ENCODE assay signal across 30 mouse cellular contexts in genomic region chr11:107201773-107202172, GRCm38 (mm10). TPM values are rescaled to one million over a fixed set of nuclear protein-coding genes. Genes with fewer than 3 reads are reported as not detected.
DNase-seq lines count a peak whose midpoint lies in the region; ATAC-seq lines count a peak whose summit lies in the region.
"Had no signal": no experiment of that assay in that cellular context is flagged by ENCODE, and none has a peak within 500 bp of the region (broad histone marks: within the 10 kb centered on the region; RNA-seq: fewer than 3 reads in every experiment).

No protein-coding gene starts in this region.

- 36% methylated on average over 11 of the region's 11 CpGs for WGBS in heart, embryonic 13.5 days

- H3K9me3 ChIP-seq in heart, embryonic 13.5 days, result no peaks in the 10 kb centered on the region
- H3K9me3 ChIP-seq: embryonic facial prominence, embryonic 10.5 days; embryonic facial prominence, embryonic 15.5 days; forebrain, embryonic 12.5 days; limb, embryonic 10.5 days; limb, embryonic 15.5 days; midbrain, embryonic 13.5 days; stomach, embryonic 15.5 days had no signal

- peak; percentile 55 to 59 for DNase-seq in heart, adult 18-20 months
- peak; percentile 39 for DNase-seq in heart, adult 8-10 months (ENCODE audit: low spot score)
- peak; percentile 37 for DNase-seq in heart, postnatal 10 days
- DNase-seq in layer of hippocampus, adult 18-20 months (ENCODE audit: low spot score in 2 of 2), result no peak
- no peak for DNase-seq in left cerebral cortex, adult 8-10 months (ENCODE audit: low spot score in 2 of 2)
- no peak for DNase-seq in Muller cell, postnatal 12 days (ENCODE audit: inconsistent ontology term)
- DNase-seq in adrenal gland, postnatal 36 days, result no peak
- DNase-seq: adrenal gland, postnatal 14 days; cerebellum, adult 18-20 months; cerebellum, postnatal 14 days; gastrocnemius, postnatal 36 days; kidney, adult 8-10 months; kidney, postnatal 4 days; layer of hippocampus, postnatal 36 days; liver, embryonic 13.5 days; lung, adult 18-20 months; lung, postnatal 10 days; right cerebral cortex, postnatal 14 days had no signal

- peak overlapping the region; percentile 67 for H3K9ac ChIP-seq in heart, embryonic 13.5 days
- H3K9ac ChIP-seq: embryonic facial prominence, embryonic 15.5 days; forebrain, embryonic 12.5 days; limb, embryonic 15.5 days; liver, embryonic 13.5 days; midbrain, embryonic 13.5 days; stomach, embryonic 15.5 days had no signal

- H3K4me1 ChIP-seq in heart, embryonic 13.5 days, result peaks cover 16% of the 10 kb centered on the region
- H3K4me1 ChIP-seq: embryonic facial prominence, embryonic 15.5 days; forebrain, embryonic 12.5 days; midbrain, embryonic 13.5 days; stomach, embryonic 15.5 days had no signal

- no peak for ATAC-seq in heart, embryonic 13.5 days (ENCODE audit: extremely low read depth, insufficient number of reproducible peaks, low FRiP score, low TSS enrichment)
- ATAC-seq: hindbrain, embryonic 16.5 days; intestine, embryonic 16.5 days; midbrain, embryonic 13.5 days had no signal

- H3K4me2 ChIP-seq in heart, embryonic 13.5 days, result peak overlapping the region; percentile 61
- H3K4me2 ChIP-seq: embryonic facial prominence, embryonic 15.5 days; forebrain, embryonic 12.5 days; limb, embryonic 15.5 days; liver, embryonic 13.5 days; midbrain, embryonic 13.5 days; stomach, embryonic 15.5 days had no signal

- H3K4me3 ChIP-seq in heart, embryonic 13.5 days, result peak overlapping the region; percentile 34
- H3K4me3 ChIP-seq: embryonic facial prominence, embryonic 10.5 days; embryonic facial prominence, embryonic 15.5 days; forebrain, embryonic 12.5 days; limb, embryonic 10.5 days; limb, embryonic 15.5 days; liver, embryonic 13.5 days; midbrain, embryonic 13.5 days; stomach, embryonic 15.5 days had no signal

- no peaks in the 10 kb centered on the region for H3K27me3 ChIP-seq in heart, embryonic 13.5 days (replicated peaks)
- H3K27me3 ChIP-seq: embryonic facial prominence, embryonic 15.5 days; forebrain, embryonic 12.5 days; limb, embryonic 15.5 days; liver, embryonic 13.5 days; midbrain, embryonic 13.5 days; stomach, embryonic 15.5 days had no signal

- H3K27ac ChIP-seq in heart, embryonic 13.5 days (replicated peaks), result peak overlapping the region; percentile 62
- H3K27ac ChIP-seq: embryonic facial prominence, embryonic 10.5 days; embryonic facial prominence, embryonic 15.5 days; forebrain, embryonic 12.5 days; kidney, postnatal 0 days; limb, embryonic 10.5 days; limb, embryonic 15.5 days; liver, embryonic 13.5 days; macrophage; midbrain, embryonic 13.5 days; stomach, embryonic 15.5 days had no signal

- H3K36me3 ChIP-seq in heart, embryonic 13.5 days, result no peaks in the 10 kb centered on the region
- H3K36me3 ChIP-seq: embryonic facial prominence, embryonic 10.5 days; embryonic facial prominence, embryonic 15.5 days; forebrain, embryonic 12.5 days; limb, embryonic 10.5 days; limb, embryonic 15.5 days; liver, embryonic 13.5 days; midbrain, embryonic 13.5 days; stomach, embryonic 15.5 days had no signal

- intact Hi-C loops in heart, postnatal 10 days (cut with DNase I), result no loop called here

RNA-seq across cellular contexts. Expression of gene Nol11, which starts 12.6 kb away (rescaled TPM):
- 10 to 100 TPM; 17.8 to 18.5 TPM for total RNA-seq in heart, adult 18-20 months (2021)
- total RNA-seq in heart, adult 8-10 months (2022), result 10 to 100 TPM; 19.0 to 20.7 (median 19.9) TPM
- 39.3 and 45.4 TPM in 2 replicates for polyA plus RNA-seq in heart, embryonic 13.5 days (2015; fragmentation: Nextera tagmentation; extraction: Ambion mirVana)
- 10 to 100 TPM; 21.7 to 24.9 TPM for total RNA-seq in heart, postnatal 10 days (2021)
- 10 to 100 TPM; 22.9 to 25.4 TPM for total RNA-seq in layer of hippocampus, adult 18-20 months (2021)
- total RNA-seq in left cerebral cortex, adult 8-10 months (2022), result 10 to 100 TPM; 24.6 to 25.7 (median 25.6) TPM
- 10 to 100 TPM; 23.9 to 24.2 TPM for total RNA-seq in adrenal gland, postnatal 36 days (2021)

Comparison
In these comparisons a context has a peak if more than half of its experiments do, and no peak if none do; other contexts are left out.
1. DNase-seq: peak in heart, adult 18-20 months (2 of 2), heart, adult 8-10 months (single experiment) and heart, postnatal 10 days (2 of 2); none in layer of hippocampus, adult 18-20 months (0 of 2), left cerebral cortex, adult 8-10 months (0 of 2), Muller cell, postnatal 12 days (single experiment) and adrenal gland, postnatal 36 days (0 of 2).